Mouse (Mus musculus): ENCODE data around the gene Gm12794.
"Not testable (repeated sequence)": the region's sequence is repeated elsewhere in the genome, so short reads cannot be mapped to it uniquely, and the experiment has no call there.

Gene Gm12794

GRCm38 (mm10) chr4:101940107-101940506 lies at the start of gene Gm12794:
Gm12794 (plus strand) TSS chr4:101940407.
- not testable (repeated sequence) for H3K36me3 ChIP-seq (ENCODE audit: control insufficient read depth, insufficient read depth, low read length, poor library complexity, severe bottlenecking); H3K27me3 ChIP-seq (ENCODE audit: control insufficient read depth, insufficient read depth, low read length, poor library complexity, severe bottlenecking); DNase-seq (ENCODE audit: low read depth, low spot score)

GRCm38 (mm10) chr4:101893656-101894420 lies 46.4 kb upstream of the Gm12794 start, which contains the start of gene C130073F10Rik:
C130073F10Rik (minus strand) TSS chr4:101893789.
- no peak for DNase-seq (ENCODE audit: low read depth, low spot score)
- H3K36me3 ChIP-seq (ENCODE audit: control insufficient read depth, insufficient read depth, low read length, poor library complexity, severe bottlenecking) = no peaks in the 10 kb centered on the region
- no peaks in the 10 kb centered on the region for H3K27me3 ChIP-seq (ENCODE audit: control insufficient read depth, insufficient read depth, low read length, poor library complexity, severe bottlenecking)

- H3K36me3 ChIP-seq (ENCODE audit: control insufficient read depth, insufficient read depth, low read length, poor library complexity, severe bottlenecking); H3K27me3 ChIP-seq (ENCODE audit: control insufficient read depth, insufficient read depth, low read length, poor library complexity, severe bottlenecking); DNase-seq (ENCODE audit: low read depth, low spot score): not testable (repeated sequence)
Observed at GRCm38 (mm10) chr4:101908821-101909220, 31.4 kb upstream of the Gm12794 start, which contains the start of gene Gm12800. Gm12800 (plus strand) TSS chr4:101909121.

- not testable (repeated sequence) for H3K36me3 ChIP-seq (ENCODE audit: control insufficient read depth, insufficient read depth, low read length, poor library complexity, severe bottlenecking); DNase-seq (ENCODE audit: low read depth, low spot score); H3K27me3 ChIP-seq (ENCODE audit: control insufficient read depth, insufficient read depth, low read length, poor library complexity, severe bottlenecking)
Observed at GRCm38 (mm10) chr4:101980949-101981348, 40.7 kb downstream of the Gm12794 start, which contains the start of gene Gm12790. Gm12790 (minus strand) TSS chr4:101981049.

GRCm38 (mm10) chr4:101985678-101986077 lies 45.5 kb downstream of the Gm12794 start:
- no peak for DNase-seq (ENCODE audit: low read depth, low spot score)
- no peaks in the 10 kb centered on the region for H3K27me3 ChIP-seq (ENCODE audit: control insufficient read depth, insufficient read depth, low read length, poor library complexity, severe bottlenecking)
- H3K36me3 ChIP-seq (ENCODE audit: control insufficient read depth, insufficient read depth, low read length, poor library complexity, severe bottlenecking) = no peaks in the 10 kb centered on the region

GRCm38 (mm10) chr4:101986326-101986725 lies 46.1 kb downstream of the Gm12794 start, which contains the start of gene Gm12789:
Gm12789 (plus strand) TSS chr4:101986626.
- not testable (repeated sequence) for H3K27me3 ChIP-seq (ENCODE audit: control insufficient read depth, insufficient read depth, low read length, poor library complexity, severe bottlenecking); H3K36me3 ChIP-seq (ENCODE audit: control insufficient read depth, insufficient read depth, low read length, poor library complexity, severe bottlenecking); DNase-seq (ENCODE audit: low read depth, low spot score)
